Mouse (Mus musculus) mesoderm, embryonic 11.5 days (tissue): Measurements from ENCODE around the gene 4933402J07Rik.

Experiments
- DNase-seq: peaks from one replicate; pipeline ENCODE4 v3.0.0-alpha.2; 2012; ENCODE audit warnings: low read depth, low spot score

Gene 4933402J07Rik

DNA sequence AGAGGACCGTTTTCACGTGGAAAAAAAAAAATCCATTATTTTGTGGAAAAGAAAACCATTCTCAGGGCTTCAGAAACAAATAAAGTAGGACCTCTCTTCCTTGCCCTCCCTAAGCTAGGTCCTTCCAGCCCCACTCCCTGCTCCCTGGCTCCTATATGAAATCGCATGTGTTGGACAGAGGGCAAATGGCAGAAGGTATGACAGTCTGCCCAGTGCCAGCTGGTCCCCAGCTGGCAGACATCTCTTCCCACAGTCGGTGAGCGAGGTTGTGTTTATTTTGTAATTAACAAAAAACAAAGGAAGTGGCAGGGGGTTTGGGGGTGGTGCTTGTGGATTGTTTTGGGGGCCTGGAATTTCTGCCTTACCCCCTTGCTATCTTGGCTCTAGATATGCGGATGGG is 56.6 kb downstream of the 4933402J07Rik start:
- no peak for DNase-seq

GRCm38 (mm10) chr8:87621181-87621580 is 57.5 kb downstream of the 4933402J07Rik start:
- DNase-seq: no peak

DNA sequence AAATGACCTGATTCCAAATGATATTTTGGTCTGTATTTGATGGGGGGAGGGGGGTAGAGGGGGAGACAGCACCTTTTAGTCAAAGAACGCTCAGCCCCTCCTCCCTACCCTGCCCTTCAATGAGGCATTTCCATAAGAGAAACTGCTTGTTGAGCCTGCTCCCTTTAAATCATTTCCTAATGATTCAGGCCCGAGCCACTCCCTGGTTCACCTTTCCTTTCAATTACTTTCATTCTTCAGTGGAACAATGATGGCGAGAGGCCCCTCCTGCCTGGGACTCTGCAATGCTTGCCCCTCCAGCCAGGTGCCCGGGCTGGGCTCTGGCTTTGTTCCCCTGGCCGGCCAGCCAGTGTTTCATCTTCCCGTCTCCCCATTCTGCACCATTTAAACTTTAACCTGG is 66.0 kb downstream of the 4933402J07Rik start:
- DNase-seq: no peak

DNA sequence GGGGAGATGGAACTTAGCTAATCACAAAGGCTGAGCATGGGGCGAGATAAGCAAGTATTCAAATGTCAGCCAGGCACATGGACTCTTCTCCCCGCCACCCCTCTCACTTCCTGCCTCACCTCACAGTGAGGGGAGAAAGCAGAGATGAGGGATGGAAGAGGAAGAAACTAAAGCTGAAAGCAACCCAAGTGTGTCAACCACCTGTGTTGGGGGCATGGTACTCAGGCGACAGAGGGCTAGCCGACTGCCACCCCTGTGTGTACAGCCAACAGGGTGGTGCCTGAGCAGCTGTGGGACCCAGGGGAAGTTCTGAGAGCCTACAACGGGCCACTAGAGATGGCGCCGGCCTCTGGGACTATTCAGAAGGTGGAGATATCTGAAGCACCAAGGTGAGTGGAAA is 68.1 kb downstream of the 4933402J07Rik start:
- no peak for DNase-seq

GRCm38 (mm10) chr8:87636226-87636742 is 72.6 kb downstream of the 4933402J07Rik start:
- no peak for DNase-seq
